Mouse (Mus musculus) gastrocnemius, postnatal 25 days (tissue): ENCODE measurements at regions not wholly inside any gene's neighbourhood (a gene's known extent, or its start where the extent isn't known, plus 50 kb on each side); places are given as distances from the start of the nearest gene placed in this dataset.

Experiments used
- DNase-seq: peaks from one replicate; pipeline ENCODE4 v3.0.0; 2022

- no peak for DNase-seq
Observed at GRCm38 (mm10) chrX:13014051-13014450, 57.2 kb upstream of the Usp9x start.

- no peak for DNase-seq
Observed at GRCm38 (mm10) chrX:13013086-13013485, 58.2 kb upstream of the Usp9x start.

DNA sequence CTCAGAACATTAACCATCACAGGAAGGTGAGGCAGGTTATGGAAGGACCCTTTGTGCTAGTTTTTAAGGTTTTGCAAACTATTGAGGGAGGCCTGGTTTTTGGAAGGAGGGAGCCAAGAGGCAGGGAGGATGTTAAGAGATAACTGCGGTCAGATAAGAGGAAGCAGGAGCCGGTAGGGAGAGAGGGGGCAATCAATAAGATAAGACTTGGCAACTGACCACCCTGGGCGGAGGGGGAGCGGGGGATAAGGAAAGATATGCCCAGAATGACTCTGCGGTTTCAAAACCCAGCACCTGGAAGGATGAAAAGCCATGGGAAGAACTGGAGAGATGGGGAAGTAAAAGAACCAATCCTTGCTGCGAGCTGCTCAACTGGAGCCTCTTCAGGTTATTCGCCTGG is 80.5 kb upstream of the Usp9x start:
- no peak for DNase-seq

- DNase-seq, result no peak
Observed at GRCm38 (mm10) chrX:12977676-12978075, 93.6 kb upstream of the Usp9x start.

- DNase-seq, result no peak
Observed at GRCm38 (mm10) chrX:12968979-12969746, 102.1 kb upstream of the Usp9x start.

DNA sequence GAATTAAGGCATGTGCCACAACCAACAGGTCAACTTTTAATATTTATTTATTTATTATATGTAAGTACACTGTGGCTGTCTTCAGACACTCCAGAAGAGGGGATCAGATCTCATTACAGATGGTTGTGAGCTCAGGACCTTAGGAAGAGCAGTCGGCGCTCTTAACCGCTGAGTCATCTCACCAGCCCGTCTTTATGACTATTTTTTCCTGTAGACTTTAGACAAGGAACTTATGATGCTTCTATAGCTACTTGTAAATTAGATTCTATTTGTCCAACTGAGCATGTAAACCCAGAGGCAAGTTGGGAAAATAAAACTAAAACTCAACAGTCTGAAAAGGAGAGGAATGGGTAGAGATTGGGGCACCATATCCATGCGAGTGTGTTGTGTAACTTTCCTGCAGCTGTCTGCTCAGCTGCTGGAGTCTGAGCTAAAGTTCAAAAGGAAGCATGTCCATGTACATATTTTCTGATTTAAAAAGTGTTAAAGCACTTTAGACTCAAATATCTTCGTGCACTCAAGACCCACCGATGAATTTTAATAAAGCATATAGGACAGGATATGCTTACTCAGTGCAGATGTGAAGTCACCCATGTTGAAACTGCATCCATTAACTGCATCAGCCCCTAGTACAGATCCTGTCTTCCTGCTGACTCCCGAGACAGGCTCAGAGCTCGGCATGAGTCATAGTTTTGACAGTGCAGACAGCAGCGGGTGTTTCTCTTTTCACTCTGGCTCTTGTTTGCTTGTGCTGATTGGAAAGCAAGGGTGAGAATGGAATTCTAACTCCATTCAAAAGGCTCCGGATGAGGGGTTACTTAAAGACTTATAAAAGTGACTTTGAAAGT is 111.6 kb upstream of the Usp9x start:
- no peak for DNase-seq

DNA sequence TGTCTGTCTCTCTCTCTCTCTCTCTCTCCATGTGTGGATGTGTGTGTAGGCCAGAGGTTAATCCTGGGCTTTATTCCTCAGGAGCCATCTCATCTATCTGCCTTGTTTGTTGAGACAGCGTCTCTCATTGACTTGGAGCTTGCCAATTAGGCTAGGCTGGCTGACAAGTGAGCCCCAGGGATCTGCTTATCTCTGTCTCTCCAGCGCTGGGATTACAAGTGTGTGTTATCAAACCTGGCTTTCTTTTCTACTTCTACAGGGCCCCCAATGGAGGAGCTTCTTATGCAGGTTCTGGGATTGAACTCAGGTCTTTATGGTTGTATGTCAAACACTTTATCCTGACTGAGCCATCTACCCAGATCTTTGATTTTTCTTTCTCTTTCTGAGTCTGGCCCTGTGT is 112.4 kb upstream of the Usp9x start:
- DNase-seq, result no peak

DNA sequence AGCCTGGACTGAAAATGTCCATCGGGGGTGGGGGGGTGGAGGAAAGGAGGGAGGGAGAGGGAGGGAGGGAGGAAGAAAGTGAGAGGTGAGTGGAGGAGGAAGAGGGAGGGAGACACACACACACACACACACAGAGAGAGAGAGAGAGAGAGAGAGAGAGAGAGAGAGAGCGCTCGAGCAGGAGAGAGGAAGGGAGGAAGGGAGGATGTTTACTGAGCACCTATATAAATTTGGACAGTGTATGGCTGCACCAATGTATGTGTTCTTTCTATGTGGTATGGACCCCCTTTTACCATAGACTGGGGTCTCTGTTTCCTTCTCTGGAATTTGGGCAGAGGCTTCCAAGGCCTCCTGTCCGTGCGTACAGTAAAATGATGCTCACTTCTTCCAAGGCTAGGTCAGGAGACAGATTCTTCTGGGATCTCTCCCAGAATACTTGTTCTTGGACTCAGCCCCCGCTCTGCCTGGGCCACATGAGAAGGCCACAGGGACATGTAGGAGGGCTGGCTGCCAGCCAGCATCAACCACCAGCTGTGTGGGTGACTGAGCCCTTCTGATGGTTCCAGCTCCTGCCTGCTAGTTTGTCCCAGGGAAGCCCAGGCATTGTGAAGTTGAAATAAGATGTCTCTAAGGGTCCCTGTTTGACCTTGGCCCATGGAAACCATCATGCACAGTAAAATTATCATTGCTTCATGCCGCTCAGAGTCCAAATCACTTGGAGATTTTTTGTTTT is 120.2 kb upstream of the Usp9x start:
- DNase-seq, result peak; percentile 75

DNA sequence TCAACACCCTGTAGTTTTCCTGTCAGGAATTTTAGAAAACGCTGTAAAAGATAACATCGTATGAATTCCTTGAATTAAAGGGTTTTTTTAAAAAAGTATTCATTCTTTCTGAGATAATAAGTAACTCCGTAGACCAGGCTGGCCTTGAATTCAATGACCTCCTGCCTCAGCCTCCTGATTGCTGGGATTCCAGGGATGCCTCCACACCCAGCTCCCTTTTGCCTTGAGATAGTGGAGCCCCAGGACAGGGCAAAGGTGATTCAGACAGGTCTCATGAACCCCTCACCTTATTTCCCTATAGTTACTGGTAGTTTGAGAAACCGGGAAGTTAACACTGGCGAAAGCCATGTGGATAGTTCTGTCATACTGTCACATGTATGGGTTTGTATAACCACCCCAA is 128.8 kb upstream of the Usp9x start:
- DNase-seq, result no peak

GRCm38 (mm10) chrX:12936406-12937172 is 134.7 kb upstream of the Usp9x start:
- DNase-seq, result peak; percentile 15

DNA sequence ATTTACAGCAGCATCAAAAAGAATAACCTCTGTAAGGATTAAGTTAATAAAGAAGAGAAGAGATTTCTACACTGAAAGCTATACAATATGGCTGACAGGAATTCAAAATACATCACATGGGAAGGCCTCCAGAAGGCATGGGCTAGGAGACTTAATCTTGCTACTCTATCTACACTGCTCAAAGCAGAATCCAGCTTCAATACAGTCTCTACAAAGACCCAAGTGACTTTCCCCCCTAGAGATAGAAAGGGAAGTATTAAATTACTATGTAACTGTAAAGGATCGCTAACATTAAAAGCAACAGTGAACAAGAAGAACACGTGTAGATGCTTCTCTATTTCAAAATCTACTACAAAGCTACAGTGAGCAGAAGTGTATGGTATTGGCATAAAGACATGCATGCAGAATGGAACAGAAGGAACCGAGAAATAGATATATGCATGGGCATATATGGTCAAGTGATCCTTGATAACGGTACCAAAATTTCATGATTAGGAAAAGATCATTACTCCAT is 137.9 kb upstream of the Usp9x start:
- DNase-seq, result no peak

- no peak for DNase-seq
Observed at GRCm38 (mm10) chrX:12930242-12930641, 141.1 kb upstream of the Usp9x start.

DNA sequence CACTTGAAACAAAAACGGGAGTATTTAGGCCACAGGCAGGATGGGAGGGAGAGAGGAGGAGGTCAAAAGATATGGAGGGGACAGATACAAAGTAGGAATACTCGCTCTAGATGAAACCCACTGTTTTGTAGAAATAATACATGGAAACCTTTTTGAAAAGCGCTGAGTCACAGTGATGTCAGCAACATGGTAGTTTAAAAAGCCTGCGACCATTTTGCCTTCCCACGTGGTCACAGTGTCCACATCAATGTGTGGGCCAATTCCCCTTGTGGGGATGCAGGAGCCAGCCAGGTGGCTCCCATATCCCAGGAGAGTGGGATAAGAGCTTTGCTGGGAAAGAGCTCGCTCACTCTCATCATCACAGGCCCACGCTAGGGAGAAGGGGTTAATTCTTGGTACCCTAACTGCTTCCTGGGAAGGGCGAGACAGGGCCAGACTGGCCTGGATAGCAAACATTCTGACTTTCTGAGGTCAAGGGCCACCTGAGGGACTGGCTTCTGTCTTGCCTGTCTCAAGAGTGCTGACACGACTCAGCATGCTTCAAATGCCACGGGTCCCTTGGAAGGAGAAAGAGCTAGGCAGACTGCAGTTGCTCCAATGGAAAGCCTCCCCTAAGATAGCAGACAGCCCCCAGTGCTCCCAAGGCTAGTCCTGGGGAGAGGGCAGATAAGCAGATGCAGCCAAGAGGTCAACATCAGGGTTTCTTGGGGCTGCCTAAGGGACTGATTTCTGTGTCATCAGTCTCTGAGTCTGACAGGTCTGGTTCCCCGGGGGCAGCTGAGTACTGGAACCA is 143.3 kb upstream of the Usp9x start:
- no peak for DNase-seq

DNA sequence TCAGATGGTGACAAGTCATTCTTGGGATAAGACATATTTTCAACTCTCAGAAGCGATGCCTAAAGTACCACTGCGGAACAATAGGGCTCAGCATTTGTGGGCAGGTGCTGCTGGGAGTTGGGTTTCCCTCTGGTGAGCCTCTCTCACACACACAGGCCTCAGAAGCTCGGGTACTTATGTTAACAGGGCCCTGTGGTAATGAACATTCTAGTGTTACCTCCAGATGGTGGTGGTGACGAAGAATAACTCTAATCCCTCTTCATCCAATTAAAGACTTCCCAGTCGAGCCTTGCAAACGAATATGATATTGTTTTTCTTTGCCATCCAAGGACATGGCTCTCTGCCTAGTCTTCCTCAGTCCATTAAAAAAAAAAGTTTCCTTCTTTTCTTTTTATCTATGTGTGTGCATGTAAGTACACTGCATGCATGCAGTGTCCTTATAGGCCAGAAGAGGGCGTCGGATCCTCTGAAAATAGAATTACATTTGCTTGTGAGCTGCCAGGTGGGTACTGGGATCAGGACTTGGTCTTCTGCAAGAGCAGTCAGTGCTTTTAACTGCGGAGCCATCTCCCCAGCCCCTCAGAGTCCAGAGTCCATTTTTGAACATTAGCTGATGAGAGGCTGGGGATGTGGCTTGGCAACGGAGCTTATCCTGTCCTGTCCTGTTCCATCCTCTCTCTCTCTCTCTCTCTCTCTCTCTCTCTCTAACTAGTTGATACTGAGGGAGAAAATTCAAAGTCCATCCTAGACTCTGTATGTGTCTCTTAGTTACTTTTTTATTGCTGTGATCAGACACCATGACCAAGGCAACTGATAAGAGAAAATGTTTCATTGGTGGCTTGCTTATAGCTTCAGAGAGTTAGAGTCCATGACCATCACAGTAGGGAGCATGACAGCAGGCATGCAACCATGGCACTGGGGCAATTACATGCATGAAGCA is 146.3 kb upstream of the Usp9x start:
- no peak for DNase-seq

GRCm38 (mm10) chrX:12919576-12919975 is 151.7 kb upstream of the Usp9x start:
- no peak for DNase-seq

- no peak for DNase-seq
Observed at GRCm38 (mm10) chrX:12917105-12917504, 154.2 kb upstream of the Usp9x start.

- DNase-seq, result peak; percentile 7
Observed at GRCm38 (mm10) chrX:12916684-12917083, 154.6 kb upstream of the Usp9x start.

DNA sequence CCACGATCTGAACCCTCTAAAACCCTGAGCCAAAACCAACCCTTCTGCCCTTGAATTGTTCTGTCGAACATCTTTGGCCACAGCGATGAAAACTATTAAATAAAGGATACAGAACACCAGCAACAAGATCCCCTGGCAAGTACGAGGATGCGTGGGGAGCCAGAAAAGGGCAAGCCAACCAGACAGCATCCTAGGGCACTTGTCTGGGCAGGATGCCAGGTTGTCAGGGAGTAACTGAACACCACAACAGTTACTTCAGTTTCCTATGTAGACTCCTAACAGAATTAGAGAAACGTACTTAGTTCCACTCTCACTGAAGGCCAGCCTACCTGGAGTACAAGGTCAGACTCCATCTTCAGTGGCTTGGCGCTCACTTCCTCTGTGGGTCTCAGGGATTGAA is 138.4 kb upstream of the Med14 start:
- peak; percentile 9 for DNase-seq

DNA sequence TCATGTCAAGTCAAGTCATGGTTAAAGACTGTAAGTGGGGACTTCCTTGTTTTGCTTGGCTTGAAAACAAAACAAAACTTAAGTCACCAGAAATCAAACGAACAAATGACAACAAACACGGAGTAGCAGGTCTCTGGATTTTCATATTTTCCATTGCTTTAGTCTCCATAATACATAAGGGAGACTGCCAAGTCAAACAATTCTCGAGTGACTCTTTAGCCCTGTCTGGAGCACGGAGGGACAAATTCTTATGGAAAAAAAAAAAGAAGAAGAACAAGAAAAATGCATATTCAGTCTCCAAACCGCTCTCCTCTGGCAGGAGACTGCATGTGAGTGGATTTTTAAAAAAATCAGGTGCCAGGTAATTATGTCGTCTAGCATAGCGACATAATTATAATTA is 129.6 kb upstream of the Med14 start:
- no peak for DNase-seq

GRCm38 (mm10) chrX:12889482-12889808 is 127.6 kb upstream of the Med14 start:
- DNase-seq, result no peak
